Mouse (Mus musculus) limb, embryonic 14.5 days (tissue): ENCODE results near the gene Fzr1. TPM values are rescaled to one million over a fixed set of nuclear protein-coding genes. Genes with fewer than 3 reads are reported as not detected.

Experiments
- ATAC-seq: fragments of 200-750 bp; cut with Nextera tagmentation; 2 replicates; pipeline ENCODE4 v1.8.0; 2017; ENCODE audit warnings: low read depth, moderate number of reproducible peaks, moderate TSS enrichment; ENCODE audit not compliant: low FRiP score
- DNase-seq: peaks from one replicate; pipeline ENCODE4 v3.0.0-alpha.2; 2015; ENCODE audit warnings: low spot score
- H3K27ac ChIP-seq: fragments of 300-500 bp; sonication (generic); replicated peaks from 2 replicates; pipeline ENCODE4 v1.5.1; 2014; ENCODE audit warnings: low read depth, mild to moderate bottlenecking, low read length, moderate library complexity, mixed read lengths
- H3K27me3 ChIP-seq: fragments of 300-500 bp; sonication (generic); 2 replicates; pipeline ENCODE4 v1.6.1; 2014; ENCODE audit warnings: low read length, mixed read lengths; ENCODE audit not compliant: control insufficient read depth, insufficient read depth
- H3K36me3 ChIP-seq: fragments of 300-500 bp; sonication (generic); 2 replicates; pipeline ENCODE4 v1.6.1; 2014; ENCODE audit warnings: mild to moderate bottlenecking, low read length, moderate library complexity, mixed read lengths; ENCODE audit not compliant: control insufficient read depth, insufficient read depth
- H3K4me1 ChIP-seq: fragments of 300-500 bp; sonication (generic); 2 replicates; pipeline ENCODE4 v1.6.1; 2014; ENCODE audit warnings: antibody characterized with exemption, low read length, mixed read lengths; ENCODE audit not compliant: control insufficient read depth, insufficient read depth
- H3K4me2 ChIP-seq: fragments of 300-500 bp; sonication (generic); replicated peaks from 2 replicates; pipeline ENCODE4 v1.6.1; 2014; ENCODE audit warnings: low read depth, mild to moderate bottlenecking, low read length, moderate library complexity; ENCODE audit not compliant: severe bottlenecking
- H3K4me3 ChIP-seq: fragments of 300-500 bp; sonication (generic); replicated peaks from 2 replicates; pipeline ENCODE4 v1.5.1; 2014; ENCODE audit warnings: low read length
- H3K9ac ChIP-seq: fragments of 300-500 bp; sonication (generic); 2 replicates; pipeline ENCODE4 v1.6.1; 2014; ENCODE audit warnings: mild to moderate bottlenecking, low read depth, low read length, moderate library complexity; ENCODE audit not compliant: severe bottlenecking
- H3K9me3 ChIP-seq: fragments of 300-500 bp; sonication (generic); 2 replicates; pipeline ENCODE4 v1.6.1; 2016; ENCODE audit warnings: low read length; ENCODE audit not compliant: control insufficient read depth
- POLR2A ChIP-seq: fragments of 200-500 bp; IDR thresholded peaks from 2 replicates; pipeline ENCODE4 v1.8.0; 2012; ENCODE audit warnings: inconsistent platforms, mild to moderate bottlenecking, moderate library complexity, borderline replicate concordance; ENCODE audit not compliant: insufficient read depth, insufficient read length; ENCODE audit errors: extremely low read depth
- WGBS: fragments of 180-500 bp; shearing (Covaris S2); extraction: QIAGEN DNeasy Blood & Tissue Kit; methylation state at CpG from one replicate; pipeline ENCODE4 v1.1.7; 2014; 5-methylcytosine and 5-hydroxymethylcytosine counted together
- polyA plus RNA-seq, 2 experiments: library from polyadenylated mRNA; depleted of rRNA in 1 of 2; stranded (reverse) in 1 of 2; unstranded in 1 of 2; fragments of >200 nt; fragmentation: Nextera tagmentation in 1 of 2; extraction: Ambion mirVana in 1 of 2; gene quantifications; 2 replicates each; pipeline versions ENCODE4 v1.2.1 to v1.2.3; 2012 to 2014

Gene Fzr1
- polyA plus RNA-seq, 2 experiments, result 92.8 to 109 TPM

DNA sequence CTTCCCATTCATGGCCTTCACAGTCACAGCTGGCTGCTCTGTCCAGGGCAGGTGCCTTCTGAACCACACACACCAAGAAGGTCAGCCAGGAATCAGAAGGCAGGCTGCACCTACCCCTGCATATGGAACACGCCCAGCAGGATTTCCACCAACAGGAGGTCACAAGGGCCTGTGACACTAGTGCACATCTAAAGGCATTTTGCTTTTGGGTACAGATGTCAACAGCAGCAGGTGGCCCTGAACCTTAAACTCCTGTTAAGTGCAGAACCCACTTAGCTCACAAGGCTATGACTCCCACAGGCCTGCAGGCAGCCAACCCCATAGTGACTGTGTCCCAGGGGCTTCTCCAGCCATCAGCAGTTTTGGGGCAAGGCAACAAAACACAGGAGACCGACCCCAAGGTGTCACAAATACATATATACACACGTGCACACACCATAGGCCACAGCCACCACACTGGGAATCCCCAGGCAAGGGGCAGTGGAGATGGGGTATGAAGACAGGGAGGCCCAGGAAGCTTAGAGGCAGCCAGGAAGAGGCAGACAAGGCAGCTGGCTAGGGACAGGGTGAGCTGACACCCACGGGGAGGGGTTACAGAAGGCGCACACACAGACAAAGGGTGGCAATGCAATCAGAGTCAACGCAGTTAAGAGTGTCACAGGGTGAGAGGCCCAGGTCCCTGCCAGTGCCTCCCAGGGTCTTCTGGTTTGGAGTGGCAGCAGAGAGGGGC, 11.7 kb downstream of the Fzr1 start:
- no peak for TF ChIP-seq POLR2A
- H3K27ac ChIP-seq, result no peak overlapping the region
- WGBS, result 91% methylated on average over 6 of the region's 6 CpGs

DNA sequence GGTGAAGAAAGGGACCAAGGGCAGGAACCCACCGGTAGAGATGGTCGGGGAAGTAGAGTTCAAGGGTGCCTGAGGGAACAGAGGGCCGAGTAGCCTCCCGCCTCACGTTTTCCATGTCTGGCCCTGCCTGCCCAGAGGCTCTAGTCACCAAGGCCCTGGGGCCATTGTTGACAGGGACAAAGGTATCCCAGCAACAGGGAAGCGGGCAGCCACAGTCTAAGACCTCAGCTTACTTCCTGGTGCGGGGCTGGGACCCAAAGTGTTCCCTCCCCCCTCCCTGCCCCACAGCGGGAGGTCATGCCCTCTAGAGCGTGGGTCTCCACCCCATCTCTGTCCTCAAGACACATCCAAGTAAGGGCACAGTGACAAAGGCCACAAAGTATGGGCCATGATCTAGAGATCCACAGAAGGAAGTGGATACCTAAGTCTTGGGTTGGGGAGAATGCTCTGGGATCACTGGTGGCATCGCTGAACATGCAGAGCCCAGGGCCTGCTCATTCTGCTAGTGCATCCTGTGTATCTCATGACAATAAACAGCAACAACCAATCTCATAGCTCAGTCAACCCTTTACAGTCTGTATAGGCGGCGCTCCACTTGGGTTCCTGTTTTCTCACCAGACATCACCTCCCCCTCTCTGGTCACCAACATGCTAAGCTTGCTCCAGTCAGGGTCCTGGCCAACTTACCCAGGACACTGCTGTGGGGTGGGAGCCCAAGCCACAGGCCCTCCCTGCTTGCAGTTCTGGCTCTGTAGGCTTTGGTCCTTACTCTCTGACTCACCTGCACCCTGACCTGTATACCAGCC, 12.4 kb downstream of the Fzr1 start, which contains the start of gene 4930404N11Rik:
TSS of gene 4930404N11Rik (minus strand) at position 145 of the 805 bp plus-strand sequence.
- ATAC-seq (no peak), DNase-seq (no peak)
- Histone ChIP-seq H3K9me3 (no peaks in the 10 kb centered on the region), H3K27ac (no peak within 1 kb of the TSS), H3K9ac (0 out of 2 replicates have a peak within 1 kb of the TSS, but pooled peaks have one; percentile 43), H3K4me3 (peak within 1 kb of the TSS; percentile 30), H3K27me3 (peaks cover 26% of the 10 kb centered on the region), H3K4me2 (peak within 1 kb of the TSS; percentile 56), H3K36me3 (peaks cover 55% of the 10 kb centered on the region), H3K4me1 (peaks cover 14% of the 10 kb centered on the region)
- TF ChIP-seq POLR2A, result no peak
- 32% methylated on average over 12 of the region's 12 CpGs for WGBS

More for the DNA sequence above, 11.7 kb downstream of the Fzr1 start:
- no peak for ATAC-seq
- no peak overlapping the region for H3K4me2 ChIP-seq
- no peaks in the 10 kb centered on the region for H3K9me3 ChIP-seq
- no peak overlapping the region for H3K4me3 ChIP-seq
- no peak overlapping the region for H3K9ac ChIP-seq
- DNase-seq, result no peak
- H3K4me1 ChIP-seq, result peaks cover 14% of the 10 kb centered on the region
- peaks cover 63% of the 10 kb centered on the region for H3K36me3 ChIP-seq
- peaks cover 26% of the 10 kb centered on the region for H3K27me3 ChIP-seq

DNA sequence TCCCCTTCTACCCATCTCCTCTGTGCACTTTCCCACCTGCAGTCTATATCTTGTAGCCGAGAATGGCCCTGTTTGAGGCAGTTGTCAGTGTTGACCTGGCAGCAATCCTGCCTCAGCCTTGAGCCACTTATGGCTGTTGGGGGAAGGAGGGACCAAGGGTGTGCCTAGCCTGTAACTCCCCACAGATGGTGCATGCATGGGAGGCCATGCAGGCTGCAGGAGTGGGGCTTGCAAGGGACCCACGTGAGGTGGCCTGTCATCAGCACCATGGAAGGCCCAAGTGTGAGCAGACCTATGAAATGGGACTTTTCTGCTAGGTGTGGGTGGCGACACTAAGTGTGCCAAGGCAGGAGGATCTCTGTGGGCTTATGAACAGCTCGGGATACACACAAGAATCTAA, 13.2 kb downstream of the Fzr1 start:
- Histone ChIP-seq H3K9ac (no peak overlapping the region), H3K4me1 (peaks cover 14% of the 10 kb centered on the region), H3K9me3 (no peaks in the 10 kb centered on the region), H3K4me3 (peak overlapping the region; percentile 30), H3K36me3 (peaks cover 51% of the 10 kb centered on the region), H3K27ac (no peak overlapping the region), H3K27me3 (peaks cover 26% of the 10 kb centered on the region), H3K4me2 (0 out of 2 replicates have a peak overlapping the region, but pooled peaks have one; percentile 56)
- no peak for ATAC-seq
- DNase-seq, result no peak
- WGBS, result 36% methylated on average over 4 of the region's 4 CpGs
- TF ChIP-seq POLR2A, result no peak

DNA sequence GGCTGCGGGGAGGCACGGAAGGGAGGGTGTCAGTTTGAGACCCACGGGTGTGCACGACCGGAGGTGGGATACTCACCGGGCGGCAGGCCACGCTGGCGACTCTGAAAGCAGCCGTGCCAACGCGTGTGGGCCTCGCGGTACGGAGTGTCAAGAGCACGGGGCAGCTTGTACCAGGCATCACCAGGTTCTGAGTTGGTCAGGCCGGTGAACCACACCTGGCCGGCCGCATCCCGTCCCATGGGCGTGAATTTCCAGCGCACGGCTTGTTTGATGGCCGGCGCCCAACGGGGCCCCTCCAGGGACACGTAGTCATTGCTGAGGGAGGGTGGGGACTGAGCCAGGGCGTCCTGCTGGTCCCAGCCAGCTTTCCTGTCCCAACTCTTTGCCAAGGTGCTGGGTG, 13.7 kb downstream of the Fzr1 start:
- ATAC-seq, result no peak
- Histone ChIP-seq H3K4me1 (peaks cover 14% of the 10 kb centered on the region), H3K9ac (peak overlapping the region; percentile 43; the same call in 1 of the 2 replicates), H3K27ac (no peak overlapping the region), H3K4me3 (peak overlapping the region; percentile 30), H3K36me3 (peaks cover 50% of the 10 kb centered on the region), H3K4me2 (peak overlapping the region; percentile 56), H3K27me3 (peaks cover 26% of the 10 kb centered on the region), H3K9me3 (no peaks in the 10 kb centered on the region)
- TF ChIP-seq POLR2A, result no peak
- DNase-seq, result no peak
- 13% methylated on average over 28 of the region's 28 CpGs for WGBS
